Mouse (Mus musculus) C2C12 (cell line): Measurements from ENCODE around the gene Sh3tc1.

Experiments
- CEBPB ChIP-seq: IDR thresholded peaks from one replicate; pipeline ENCODE4 v1.6.1; 2011; ENCODE audit warnings: low read depth, mild to moderate bottlenecking, control low read depth, moderate library complexity
- CTCF ChIP-seq: IDR thresholded peaks from one replicate; pipeline ENCODE4 v1.5.1; 2011; ENCODE audit not compliant: control insufficient read depth, insufficient read depth, insufficient read length
- FOSL1 ChIP-seq: IDR thresholded peaks from one replicate; pipeline ENCODE4 v1.8.0; 2011; ENCODE audit warnings: mild to moderate bottlenecking, low read length; ENCODE audit not compliant: poor library complexity, insufficient read depth, severe bottlenecking
- MAX ChIP-seq: IDR thresholded peaks from one replicate; pipeline ENCODE4 v1.6.1; 2011; ENCODE audit warnings: mild to moderate bottlenecking, control low read depth
- MYOD1 ChIP-seq: IDR thresholded peaks from one replicate; pipeline ENCODE4 v1.6.1; 2011; ENCODE audit warnings: low read depth; ENCODE audit not compliant: control insufficient read depth, insufficient read length
- USF1 ChIP-seq: IDR thresholded peaks from one replicate; pipeline ENCODE4 v1.6.1; 2011; ENCODE audit warnings: low read depth, mild to moderate bottlenecking, control low read depth, moderate library complexity

- TF ChIP-seq CTCF (no peak), MAX (no peak), MYOD1 (no peak), USF1 (no peak), FOSL1 (no peak), CEBPB (no peak)
These were observed 48.1 kb upstream of the Sh3tc1 start for GRCm38 (mm10) chr5:35787847-35788246.
